Mouse (Mus musculus) lung, postnatal 0 days (tissue): ENCODE results near the gene Lrrc36.

Experiments
- CTCF ChIP-seq: IDR thresholded peaks from 2 replicates; pipeline ENCODE4 v1.5.1; 2016; ENCODE audit warnings: antibody characterized with exemption, mild to moderate bottlenecking
- EP300 ChIP-seq: IDR thresholded peaks from 2 replicates; pipeline ENCODE4 v1.6.1; 2016; ENCODE audit warnings: antibody characterized with exemption, mild to moderate bottlenecking, control low read depth

DNA sequence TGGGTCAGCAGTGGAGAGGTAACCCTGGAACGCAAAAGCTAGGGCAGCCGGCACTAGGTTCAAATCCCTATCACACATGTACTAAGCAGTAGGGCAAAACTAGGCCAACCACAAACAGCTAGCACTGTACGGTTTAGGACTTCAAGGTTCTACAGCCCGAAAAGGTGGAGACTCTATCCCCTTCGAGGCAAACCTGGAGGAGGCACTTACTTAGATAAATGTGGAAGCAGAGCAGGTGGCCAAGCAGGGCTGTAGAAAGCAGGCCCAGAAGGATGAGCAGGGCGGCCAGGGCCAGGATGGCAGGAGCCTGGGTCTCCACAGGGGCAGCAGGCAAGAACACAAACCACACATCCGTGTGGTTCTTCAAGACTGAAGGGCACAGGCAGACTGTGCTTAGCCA lies 62.8 kb downstream of the Lrrc36 start:
- TF ChIP-seq CTCF (no peak), EP300 (no peak)
